Mouse (Mus musculus): ENCODE data around the gene Ccdc141. TPM values are rescaled to one million over a fixed set of nuclear protein-coding genes. Genes with fewer than 3 reads are reported as not detected.
A peak's percentile ranks its signal among the peaks of the same experiment; 100 is the strongest.

The Ccdc141 gene
- polyA plus RNA-seq, 1 experiment from 2014 or later = 18.4 TPM

GRCm38 (mm10) chr2:77085313-77085712, 85.1 kb downstream of the Ccdc141 start:
- no peak overlapping the region for H3K9ac ChIP-seq
- no peak overlapping the region for H3K4me3 ChIP-seq
- no peaks in the 10 kb centered on the region for H3K27me3 ChIP-seq
- ATAC-seq (ENCODE audit: low FRiP score, low read depth) = no peak
- H3K27ac ChIP-seq = no peak overlapping the region
- H3K4me1 ChIP-seq = 0 out of 2 replicates have a peak, but pooled peaks cover 6% of the 10 kb centered on the region
- H3K36me3 ChIP-seq = no peaks in the 10 kb centered on the region
- no peaks in the 10 kb centered on the region for H3K9me3 ChIP-seq
- no peak overlapping the region for H3K4me2 ChIP-seq (replicated peaks)

GRCm38 (mm10) chr2:77084629-77085028, 85.8 kb downstream of the Ccdc141 start:
- H3K9ac ChIP-seq = no peak overlapping the region
- H3K9me3 ChIP-seq = no peaks in the 10 kb centered on the region
- ATAC-seq (ENCODE audit: low FRiP score, low read depth) = no peak
- no peak overlapping the region for H3K27ac ChIP-seq
- no peaks in the 10 kb centered on the region for H3K36me3 ChIP-seq
- H3K4me2 ChIP-seq (replicated peaks) = no peak overlapping the region
- no peak overlapping the region for H3K4me3 ChIP-seq
- H3K27me3 ChIP-seq = no peaks in the 10 kb centered on the region
- 0 out of 2 replicates have a peak, but pooled peaks cover 6% of the 10 kb centered on the region for H3K4me1 ChIP-seq

GRCm38 (mm10) chr2:77081156-77081555, 89.3 kb downstream of the Ccdc141 start:
- Histone ChIP-seq H3K27ac (no peak overlapping the region), H3K4me1 (no peaks in the 10 kb centered on the region), H3K9ac (no peak overlapping the region), H3K36me3 (no peaks in the 10 kb centered on the region), H3K9me3 (no peaks in the 10 kb centered on the region), H3K4me3 (no peak overlapping the region), H3K27me3 (no peaks in the 10 kb centered on the region), H3K4me2 (replicated peaks) (no peak overlapping the region)
- ATAC-seq (ENCODE audit: low FRiP score, low read depth) = no peak
- WGBS = 79% methylated on average over 2 of the region's 2 CpGs

GRCm38 (mm10) chr2:77080657-77081056, 89.8 kb downstream of the Ccdc141 start:
- Histone ChIP-seq H3K27ac (no peak overlapping the region), H3K4me1 (no peaks in the 10 kb centered on the region), H3K9ac (no peak overlapping the region), H3K9me3 (no peaks in the 10 kb centered on the region), H3K36me3 (no peaks in the 10 kb centered on the region), H3K4me3 (no peak overlapping the region), H3K4me2 (replicated peaks) (no peak overlapping the region), H3K27me3 (no peaks in the 10 kb centered on the region)
- ATAC-seq (ENCODE audit: low FRiP score, low read depth) = no peak
- WGBS = 92% methylated on average over 3 of the region's 3 CpGs

- H3K9ac ChIP-seq = no peak overlapping the region
- H3K27me3 ChIP-seq = no peaks in the 10 kb centered on the region
- no peak overlapping the region for H3K4me3 ChIP-seq
- H3K9me3 ChIP-seq = no peaks in the 10 kb centered on the region; the same call in 1 of the 2 replicates
- no peak overlapping the region for H3K27ac ChIP-seq
- no peak overlapping the region for H3K4me2 ChIP-seq (replicated peaks)
- no peak for ATAC-seq (ENCODE audit: low FRiP score, low read depth)
- 70% methylated on average over 4 of the region's 4 CpGs for WGBS
- peaks cover 7% of the 10 kb centered on the region; the same call in 1 of the 2 replicates for H3K4me1 ChIP-seq
- no peaks in the 10 kb centered on the region for H3K36me3 ChIP-seq
These were observed 91.7 kb downstream of the Ccdc141 start for GRCm38 (mm10) chr2:77078746-77079145.

- H3K36me3 ChIP-seq = no peaks in the 10 kb centered on the region
- no peaks in the 10 kb centered on the region; the same call in 1 of the 2 replicates for H3K9me3 ChIP-seq
- no peaks in the 10 kb centered on the region for H3K27me3 ChIP-seq
- H3K4me3 ChIP-seq = no peak overlapping the region
- no peak overlapping the region for H3K27ac ChIP-seq
- WGBS = 56% methylated on average over 6 of the region's 6 CpGs
- H3K9ac ChIP-seq = no peak overlapping the region
- H3K4me1 ChIP-seq = peaks cover 7% of the 10 kb centered on the region; the same call in 1 of the 2 replicates
- no peak overlapping the region for H3K4me2 ChIP-seq (replicated peaks)
- ATAC-seq (ENCODE audit: low FRiP score, low read depth) = no peak
These were observed 96.1 kb downstream of the Ccdc141 start for GRCm38 (mm10) chr2:77074373-77074772.

GRCm38 (mm10) chr2:77073930-77074329, 96.5 kb downstream of the Ccdc141 start:
- Histone ChIP-seq H3K36me3 (no peaks in the 10 kb centered on the region), H3K4me3 (no peak overlapping the region), H3K27ac (no peak overlapping the region), H3K4me2 (replicated peaks) (no peak overlapping the region), H3K27me3 (no peaks in the 10 kb centered on the region), H3K9me3 (no peaks in the 10 kb centered on the region; the same call in 1 of the 2 replicates), H3K4me1 (peaks cover 7% of the 10 kb centered on the region; the same call in 1 of the 2 replicates), H3K9ac (no peak overlapping the region)
- WGBS = 64% methylated on average over 5 of the region's 5 CpGs
- ATAC-seq (ENCODE audit: low FRiP score, low read depth) = no peak

- no peaks in the 10 kb centered on the region for H3K9me3 ChIP-seq
- H3K4me1 ChIP-seq = peaks cover 4% of the 10 kb centered on the region; the same call in 1 of the 2 replicates
- no peaks in the 10 kb centered on the region for H3K27me3 ChIP-seq
- ATAC-seq (ENCODE audit: low FRiP score, low read depth) = no peak
- no peak overlapping the region for H3K9ac ChIP-seq
- H3K27ac ChIP-seq = no peak overlapping the region
- WGBS = 23% methylated on average over 6 of the region's 6 CpGs
- H3K36me3 ChIP-seq = no peaks in the 10 kb centered on the region
- H3K4me2 ChIP-seq (replicated peaks) = no peak overlapping the region
- no peak overlapping the region for H3K4me3 ChIP-seq
These were observed 105.1 kb downstream of the Ccdc141 start for GRCm38 (mm10) chr2:77065294-77065693.

GRCm38 (mm10) chr2:77061871-77062270, 108.6 kb downstream of the Ccdc141 start:
- H3K27ac ChIP-seq = no peak overlapping the region
- H3K4me3 ChIP-seq = no peak overlapping the region
- peaks cover 4% of the 10 kb centered on the region; the same call in 1 of the 2 replicates for H3K4me1 ChIP-seq
- H3K9ac ChIP-seq = no peak overlapping the region
- no peaks in the 10 kb centered on the region for H3K36me3 ChIP-seq
- WGBS = 43% methylated on average over 3 of the region's 3 CpGs
- ATAC-seq (ENCODE audit: low FRiP score, low read depth) = no peak
- H3K4me2 ChIP-seq (replicated peaks) = no peak overlapping the region
- no peaks in the 10 kb centered on the region for H3K9me3 ChIP-seq
- no peaks in the 10 kb centered on the region for H3K27me3 ChIP-seq

- 81% methylated on average over 8 of the region's 8 CpGs for WGBS
- no peaks in the 10 kb centered on the region for H3K27me3 ChIP-seq
These were observed 110.8 kb downstream of the Ccdc141 start for GRCm38 (mm10) chr2:77059596-77059995.

GRCm38 (mm10) chr2:77056367-77056766, 114.1 kb downstream of the Ccdc141 start:
- no peaks in the 10 kb centered on the region for H3K4me1 ChIP-seq
- H3K4me3 ChIP-seq = no peak overlapping the region
- H3K27me3 ChIP-seq = no peaks in the 10 kb centered on the region
- WGBS = 71% methylated on average over 11 of the region's 11 CpGs
- no peaks in the 10 kb centered on the region for H3K36me3 ChIP-seq
- H3K27ac ChIP-seq = no peak overlapping the region
- no peak for ATAC-seq (ENCODE audit: low FRiP score, low read depth)
- no peak overlapping the region for H3K9ac ChIP-seq
- H3K9me3 ChIP-seq = no peaks in the 10 kb centered on the region
- H3K4me2 ChIP-seq (replicated peaks) = no peak overlapping the region

More at GRCm38 (mm10) chr2:77059596-77059995, 110.8 kb downstream of the Ccdc141 start:
- no peak for ATAC-seq (ENCODE audit: low FRiP score, low read depth)
- Histone ChIP-seq H3K4me2 (replicated peaks) (no peak overlapping the region), H3K9me3 (no peaks in the 10 kb centered on the region), H3K4me3 (no peak overlapping the region), H3K9ac (no peak overlapping the region), H3K4me1 (no peaks in the 10 kb centered on the region), H3K36me3 (no peaks in the 10 kb centered on the region), H3K27ac (no peak overlapping the region)

- Histone ChIP-seq H3K4me2 (replicated peaks) (no peak overlapping the region), H3K4me3 (no peak overlapping the region), H3K36me3 (no peaks in the 10 kb centered on the region), H3K4me1 (no peaks in the 10 kb centered on the region), H3K27me3 (no peaks in the 10 kb centered on the region), H3K9me3 (no peaks in the 10 kb centered on the region), H3K27ac (no peak overlapping the region), H3K9ac (no peak overlapping the region)
- ATAC-seq (ENCODE audit: low FRiP score, low read depth) = peak; percentile 32; the same call in 1 of the 2 replicates
- WGBS = 73% methylated on average over 3 of the region's 3 CpGs
These were observed 127.5 kb downstream of the Ccdc141 start for GRCm38 (mm10) chr2:77042912-77043311.

GRCm38 (mm10) chr2:77039683-77040082, 130.8 kb downstream of the Ccdc141 start:
- ATAC-seq (ENCODE audit: low FRiP score, low read depth) = no peak
- H3K27ac ChIP-seq = no peak overlapping the region
- 91% methylated on average over 3 of the region's 3 CpGs for WGBS

More at GRCm38 (mm10) chr2:77039683-77040082, 130.8 kb downstream of the Ccdc141 start:
- Histone ChIP-seq H3K4me2 (replicated peaks) (no peak overlapping the region), H3K4me3 (no peak overlapping the region), H3K4me1 (no peaks in the 10 kb centered on the region), H3K9me3 (no peaks in the 10 kb centered on the region), H3K27me3 (no peaks in the 10 kb centered on the region), H3K36me3 (no peaks in the 10 kb centered on the region), H3K9ac (no peak overlapping the region)
